Comparison of ENCODE assay signal across 23 mouse cellular contexts in the genomic region with DNA sequence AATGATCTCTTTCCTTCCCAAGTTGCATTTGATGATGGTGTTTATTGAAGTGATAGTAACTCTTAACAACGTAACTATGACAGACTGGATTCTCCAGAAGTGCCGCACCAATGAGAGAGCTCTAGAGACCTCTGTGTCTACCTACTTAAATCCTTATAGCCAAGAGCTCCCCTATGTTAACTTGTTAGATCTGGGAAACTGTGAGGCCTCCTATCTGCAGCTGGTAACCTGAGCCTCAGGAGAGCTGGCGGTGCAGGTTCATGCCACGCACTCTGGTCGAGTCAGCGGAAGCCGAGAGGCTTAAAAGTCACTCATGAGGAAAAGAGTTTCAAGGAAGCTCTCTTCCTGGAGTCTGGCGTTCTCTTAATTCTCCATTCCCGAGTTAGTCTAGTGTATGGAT. TPM values are rescaled to one million over a fixed set of nuclear protein-coding genes. Genes with fewer than 3 reads are reported as not detected.
DNase-seq lines count a peak whose midpoint lies in the region; ATAC-seq lines count a peak whose summit lies in the region.
"Had no signal": no experiment of that assay in that cellular context is flagged by ENCODE, and none has a peak within 500 bp of the region (broad histone marks: within the 10 kb centered on the region; RNA-seq: fewer than 3 reads in every experiment).

No protein-coding gene starts in this region.

- H3K4me3 ChIP-seq in kidney, embryonic 14.5 days (ENCODE audit: low read length), result no peak overlapping the region
- H3K4me3 ChIP-seq in kidney, embryonic 16.5 days (ENCODE audit: low read length), result no peak overlapping the region
- H3K4me3 ChIP-seq: embryonic facial prominence, embryonic 13.5 days; embryonic facial prominence, embryonic 15.5 days; erythroblast, embryonic 14.5 days; forebrain, embryonic 10.5 days; forebrain, embryonic 12.5 days had no signal

- no peak for DNase-seq in kidney, adult 11 months
- DNase-seq in kidney, postnatal 25 days, result no peak
- peak; percentile 6 for DNase-seq in kidney, postnatal 4 days
- no peak for DNase-seq in kidney, adult 18-20 months
- DNase-seq: adrenal gland, adult 2 months; adrenal gland, postnatal 10 days; adrenal gland, postnatal 25 days; cerebellum, adult 11 months; cerebellum, adult 18-20 months; cerebellum, adult 8-10 months; cerebellum, adult 9-11 months; cerebellum, postnatal 14 days; cerebellum, postnatal 36 days; embryo, embryonic 11 days had no signal

- H3K27ac ChIP-seq in kidney, embryonic 14.5 days (ENCODE audit: low read depth, low read length), result no peak overlapping the region
- H3K27ac ChIP-seq in kidney, embryonic 16.5 days (ENCODE audit: low read length), result no peak overlapping the region
- H3K27ac ChIP-seq: embryonic facial prominence, embryonic 13.5 days; embryonic facial prominence, embryonic 15.5 days; forebrain, embryonic 10.5 days; forebrain, embryonic 12.5 days had no signal

- H3K4me2 ChIP-seq in kidney, embryonic 14.5 days (replicated peaks; ENCODE audit: low read depth, low read length), result no peak overlapping the region
- no peak overlapping the region for H3K4me2 ChIP-seq in kidney, embryonic 16.5 days (replicated peaks; ENCODE audit: low read depth, low read length)
- H3K4me2 ChIP-seq: embryonic facial prominence, embryonic 13.5 days; embryonic facial prominence, embryonic 15.5 days; forebrain, embryonic 12.5 days had no signal

- no peak overlapping the region for H3K9ac ChIP-seq in kidney, embryonic 14.5 days (ENCODE audit: low read depth, low read length)
- H3K9ac ChIP-seq in kidney, embryonic 16.5 days (replicated peaks; ENCODE audit: low read length), result no peak overlapping the region
- H3K9ac ChIP-seq: embryonic facial prominence, embryonic 13.5 days; embryonic facial prominence, embryonic 15.5 days; forebrain, embryonic 12.5 days had no signal

- peak; percentile 60; the same call in 1 of the 2 replicates for ATAC-seq in kidney, embryonic 14.5 days (ENCODE audit: low FRiP score, low TSS enrichment)
- ATAC-seq in kidney, embryonic 16.5 days (ENCODE audit: low FRiP score, low TSS enrichment), result peak; percentile 70; the same call in 1 of the 2 replicates
- ATAC-seq: forebrain, embryonic 14.5 days had no signal

- 60% methylated on average over 9 of the region's 9 CpGs for WGBS in kidney, embryonic 14.5 days
- 55% methylated on average over 9 of the region's 9 CpGs for WGBS in kidney, embryonic 16.5 days

- H3K9me3 ChIP-seq in kidney, embryonic 14.5 days (ENCODE audit: control insufficient read depth, low read length), result no peaks in the 10 kb centered on the region
- no peaks in the 10 kb centered on the region for H3K9me3 ChIP-seq in kidney, embryonic 16.5 days (ENCODE audit: low read length)
- H3K9me3 ChIP-seq: embryonic facial prominence, embryonic 13.5 days; embryonic facial prominence, embryonic 15.5 days; forebrain, embryonic 10.5 days; forebrain, embryonic 12.5 days had no signal

- H3K36me3 ChIP-seq in kidney, embryonic 14.5 days (ENCODE audit: control insufficient read depth, insufficient read depth, low read length), result no peaks in the 10 kb centered on the region
- H3K36me3 ChIP-seq in kidney, embryonic 16.5 days (ENCODE audit: insufficient read depth, low read length), result no peaks in the 10 kb centered on the region
- H3K36me3 ChIP-seq: embryonic facial prominence, embryonic 13.5 days; embryonic facial prominence, embryonic 15.5 days; forebrain, embryonic 10.5 days; forebrain, embryonic 12.5 days had no signal

- no peaks in the 10 kb centered on the region for H3K27me3 ChIP-seq in kidney, embryonic 14.5 days (ENCODE audit: control insufficient read depth, insufficient read depth, low read length)
- no peaks in the 10 kb centered on the region for H3K27me3 ChIP-seq in kidney, embryonic 16.5 days (ENCODE audit: insufficient read depth, low read length)
- H3K27me3 ChIP-seq: embryonic facial prominence, embryonic 13.5 days; embryonic facial prominence, embryonic 15.5 days; forebrain, embryonic 12.5 days had no signal

- no peaks in the 10 kb centered on the region for H3K4me1 ChIP-seq in kidney, embryonic 14.5 days (ENCODE audit: control insufficient read depth, insufficient read depth, low read length)
- peaks cover 5% of the 10 kb centered on the region; the same call in 1 of the 2 replicates for H3K4me1 ChIP-seq in kidney, embryonic 16.5 days (ENCODE audit: insufficient read depth, low read length)
- H3K4me1 ChIP-seq: embryonic facial prominence, embryonic 13.5 days; embryonic facial prominence, embryonic 15.5 days; forebrain, embryonic 12.5 days had no signal

RNA-seq across cellular contexts. Expression of gene Zfp648, which starts 33.8 kb away (rescaled TPM):
- 0.13 and 0.26 TPM in 2 replicates for polyA plus RNA-seq in kidney, embryonic 14.5 days (2014; fragmentation: Nextera tagmentation; extraction: Ambion mirVana)
- polyA plus RNA-seq in kidney, embryonic 16.5 days (2015; fragmentation: Nextera tagmentation; extraction: Ambion mirVana), result 0.30 and 0.51 TPM in 2 replicates
- polyA plus RNA-seq: C2C12; erythroblast, embryonic 14.5 days; forebrain, embryonic 12.5 days had no signal

Comparison
In these comparisons a context has a peak if more than half of its experiments do, and no peak if none do; other contexts are left out.
1. DNase-seq: peak in kidney, postnatal 4 days (2 of 2); none in kidney, adult 11 months (single experiment), kidney, postnatal 25 days (0 of 2) and kidney, adult 18-20 months (single experiment).